Mouse (Mus musculus) lung, postnatal 0 days (tissue): ENCODE data around the gene Grm2. TPM values are rescaled to one million over a fixed set of nuclear protein-coding genes. Genes with fewer than 3 reads are reported as not detected.
"Not testable (repeated sequence)": the region's sequence is repeated elsewhere in the genome, so short reads cannot be mapped to it uniquely, and the experiment has no call there.

Source experiments
- ATAC-seq: fragments of 200-750 bp; cut with Nextera tagmentation; 2 replicates; pipeline ENCODE4 v1.8.0; 2017; ENCODE audit warnings: moderate library complexity
- DNase-seq: peaks from one replicate; pipeline ENCODE4 v3.0.0-alpha.2; 2016; ENCODE audit warnings: low spot score
- H3K27ac ChIP-seq: fragments of 300-500 bp; sonication (generic); 2 replicates; pipeline ENCODE4 v1.5.1; 2014; ENCODE audit warnings: antibody characterized with exemption, mild to moderate bottlenecking, low read length, mixed read lengths
- H3K27me3 ChIP-seq: fragments of 300-500 bp; sonication (generic); replicated peaks from 2 replicates; pipeline ENCODE4 v1.6.1; 2014; ENCODE audit warnings: low read length, mixed read lengths; ENCODE audit not compliant: insufficient read depth
- H3K36me3 ChIP-seq: fragments of 300-500 bp; sonication (generic); 2 replicates; pipeline ENCODE4 v1.6.1; 2014; ENCODE audit warnings: low read length, mixed read lengths; ENCODE audit not compliant: insufficient read depth
- H3K4me1 ChIP-seq: fragments of 300-500 bp; sonication (generic); 2 replicates; pipeline ENCODE4 v1.6.1; 2014; ENCODE audit warnings: antibody characterized with exemption, low read depth, low read length, mixed read lengths; ENCODE audit not compliant: insufficient read depth
- H3K4me2 ChIP-seq: fragments of 300-500 bp; sonication (generic); replicated peaks from 2 replicates; pipeline ENCODE4 v1.6.1; 2014; ENCODE audit warnings: low read depth, mild to moderate bottlenecking, low read length, moderate library complexity, mixed read lengths
- H3K4me3 ChIP-seq: fragments of 300-500 bp; sonication (generic); 2 replicates; pipeline ENCODE4 v1.5.1; 2014; ENCODE audit warnings: low read depth, low read length
- H3K9ac ChIP-seq: fragments of 300-500 bp; sonication (generic); replicated peaks from 2 replicates; pipeline ENCODE4 v1.6.1; 2014; ENCODE audit warnings: low read depth, mild to moderate bottlenecking
- H3K9me3 ChIP-seq: fragments of 300-500 bp; sonication (generic); 2 replicates; pipeline ENCODE4 v1.6.1; 2016; ENCODE audit warnings: low read length, mixed read lengths
- CTCF ChIP-seq: IDR thresholded peaks from 2 replicates; pipeline ENCODE4 v1.5.1; 2016; ENCODE audit warnings: antibody characterized with exemption, mild to moderate bottlenecking
- EP300 ChIP-seq: IDR thresholded peaks from 2 replicates; pipeline ENCODE4 v1.6.1; 2016; ENCODE audit warnings: antibody characterized with exemption, mild to moderate bottlenecking, control low read depth
- WGBS: fragments of 180-500 bp; shearing (Covaris S2); extraction: QIAGEN DNeasy Blood & Tissue Kit; methylation state at CpG from one replicate; pipeline ENCODE4 v1.1.7; 2014; 5-methylcytosine and 5-hydroxymethylcytosine counted together
- polyA plus RNA-seq: library from polyadenylated mRNA; unstranded; fragments of >200 nt; fragmentation: Nextera tagmentation; extraction: Ambion mirVana; gene quantifications from 2 replicates; pipeline ENCODE4 v1.2.1, GENCODE M21; 2015

The Grm2 gene
- polyA plus RNA-seq, 1 experiment from 2014 or later: not detected

DNA sequence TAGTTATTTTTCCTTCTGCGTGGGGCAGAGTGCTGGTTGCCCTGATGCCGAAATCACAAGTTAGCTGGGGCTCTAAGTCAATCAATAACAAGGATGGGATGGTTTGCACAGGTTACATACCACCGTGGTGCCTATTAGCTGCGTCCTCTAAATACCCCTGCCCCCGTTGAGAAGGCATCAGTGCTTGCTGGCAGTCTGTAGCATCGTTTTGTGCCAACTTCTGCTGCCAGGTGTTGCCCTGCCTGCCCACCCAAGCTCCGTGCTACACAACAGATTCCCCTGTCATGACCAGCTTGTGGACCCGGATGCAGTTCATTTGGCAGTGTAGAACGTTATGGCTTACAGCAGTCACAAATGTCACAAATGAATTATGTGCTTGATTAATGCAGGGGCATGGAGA, 39.6 kb downstream of the Grm2 start:
- H3K36me3 ChIP-seq: no peaks in the 10 kb centered on the region
- H3K4me1 ChIP-seq: no peaks in the 10 kb centered on the region
- TF ChIP-seq CTCF (no peak), EP300 (no peak)
- WGBS: 66% methylated on average over 9 of the region's 9 CpGs
- H3K27me3 ChIP-seq: no peaks in the 10 kb centered on the region
- H3K9ac ChIP-seq: no peak overlapping the region
- no peaks in the 10 kb centered on the region for H3K9me3 ChIP-seq
- H3K4me2 ChIP-seq: no peak overlapping the region
- no peak overlapping the region for H3K27ac ChIP-seq
- DNase-seq: no peak
- no peak overlapping the region for H3K4me3 ChIP-seq
- no peak for ATAC-seq

GRCm38 (mm10) chr9:106614616-106615015, 41.3 kb downstream of the Grm2 start:
- WGBS: 9% methylated on average over 3 of the region's 3 CpGs

GRCm38 (mm10) chr9:106613951-106614350, 41.9 kb downstream of the Grm2 start:
- no peaks in the 10 kb centered on the region for H3K9me3 ChIP-seq
- WGBS: 56% methylated on average over 2 of the region's 2 CpGs
- TF ChIP-seq EP300 (no peak), CTCF (no peak)
- ATAC-seq: no peak
- H3K4me1 ChIP-seq: no peaks in the 10 kb centered on the region
- H3K27me3 ChIP-seq: no peaks in the 10 kb centered on the region
- no peak overlapping the region for H3K4me2 ChIP-seq
- H3K36me3 ChIP-seq: no peaks in the 10 kb centered on the region
- no peak overlapping the region for H3K9ac ChIP-seq
- no peak overlapping the region for H3K4me3 ChIP-seq
- no peak for DNase-seq
- H3K27ac ChIP-seq: no peak overlapping the region

More at GRCm38 (mm10) chr9:106614616-106615015, 41.3 kb downstream of the Grm2 start:
- TF ChIP-seq CTCF (no peak), EP300 (no peak)
- Histone ChIP-seq H3K27ac (no peak overlapping the region), H3K4me1 (no peaks in the 10 kb centered on the region), H3K36me3 (no peaks in the 10 kb centered on the region), H3K9ac (no peak overlapping the region), H3K4me3 (no peak overlapping the region), H3K4me2 (no peak overlapping the region), H3K27me3 (no peaks in the 10 kb centered on the region), H3K9me3 (no peaks in the 10 kb centered on the region)
- no peak for ATAC-seq
- DNase-seq: peak; percentile 50

- ATAC-seq (no peak), DNase-seq (no peak)
- Histone ChIP-seq H3K27me3 (no peaks in the 10 kb centered on the region), H3K9me3 (no peaks in the 10 kb centered on the region), H3K9ac (no peak overlapping the region), H3K27ac (no peak overlapping the region), H3K4me3 (no peak overlapping the region), H3K4me2 (no peak overlapping the region), H3K36me3 (no peaks in the 10 kb centered on the region), H3K4me1 (no peaks in the 10 kb centered on the region)
- TF ChIP-seq CTCF (no peak), EP300 (no peak)
- 71% methylated on average over 4 of the region's 4 CpGs for WGBS
Observed at GRCm38 (mm10) chr9:106610727-106611126, 45.2 kb downstream of the Grm2 start.

- H3K27ac ChIP-seq: no peak overlapping the region
- WGBS: 26% methylated on average over 8 of the region's 8 CpGs
Observed at GRCm38 (mm10) chr9:106600546-106600945, 55.3 kb downstream of the Grm2 start.

GRCm38 (mm10) chr9:106598466-106598865, 57.4 kb downstream of the Grm2 start:
- no peak for ATAC-seq
- Histone ChIP-seq H3K27me3 (no peaks in the 10 kb centered on the region), H3K9me3 (no peaks in the 10 kb centered on the region), H3K27ac (no peak overlapping the region), H3K4me3 (no peak overlapping the region), H3K4me2 (no peak overlapping the region), H3K9ac (no peak overlapping the region), H3K4me1 (no peaks in the 10 kb centered on the region), H3K36me3 (no peaks in the 10 kb centered on the region)
- DNase-seq: no peak
- WGBS: 36% methylated on average over 7 of the region's 7 CpGs
- no peak for TF ChIP-seq EP300
- TF ChIP-seq CTCF: peak; percentile 18; the same call in 1 of the 2 replicates

More at GRCm38 (mm10) chr9:106600546-106600945, 55.3 kb downstream of the Grm2 start:
- no peaks in the 10 kb centered on the region for H3K4me1 ChIP-seq
- H3K4me2 ChIP-seq: no peak overlapping the region
- H3K36me3 ChIP-seq: no peaks in the 10 kb centered on the region
- TF ChIP-seq CTCF: peak; percentile 75
- no peak for TF ChIP-seq EP300
- no peak overlapping the region for H3K9ac ChIP-seq
- no peak for ATAC-seq
- no peaks in the 10 kb centered on the region for H3K9me3 ChIP-seq
- no peaks in the 10 kb centered on the region for H3K27me3 ChIP-seq
- no peak overlapping the region for H3K4me3 ChIP-seq
- DNase-seq: peak; percentile 58

DNA sequence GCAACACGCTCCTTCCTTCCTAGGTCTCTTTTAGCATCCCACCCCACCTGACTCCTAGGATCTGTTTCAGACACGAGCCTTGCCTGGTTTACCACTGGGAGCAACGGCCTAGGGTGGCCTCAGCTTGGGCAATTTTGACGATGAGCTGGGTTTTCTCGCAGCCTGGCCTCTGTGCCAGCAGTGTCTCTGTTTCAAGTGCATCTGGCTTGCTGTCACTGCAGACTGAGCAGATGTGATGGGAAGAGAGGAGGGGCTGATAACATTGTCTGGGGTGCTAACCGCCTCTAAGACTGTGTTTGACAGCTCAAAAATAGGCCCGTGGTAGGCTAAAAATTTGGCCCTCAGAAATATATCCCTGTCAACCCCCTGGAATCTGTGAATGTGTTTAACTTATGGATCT, 60.0 kb downstream of the Grm2 start:
- WGBS: 61% methylated on average over 7 of the region's 7 CpGs
- Histone ChIP-seq H3K4me3 (no peak overlapping the region), H3K9ac (no peak overlapping the region), H3K27me3 (no peaks in the 10 kb centered on the region), H3K4me1 (no peaks in the 10 kb centered on the region), H3K4me2 (no peak overlapping the region), H3K27ac (no peak overlapping the region), H3K36me3 (no peaks in the 10 kb centered on the region), H3K9me3 (no peaks in the 10 kb centered on the region)
- TF ChIP-seq CTCF (no peak), EP300 (no peak)
- DNase-seq: no peak
- no peak for ATAC-seq

- not testable (repeated sequence) for H3K27ac ChIP-seq, H3K9ac ChIP-seq, H3K9me3 ChIP-seq, H3K4me2 ChIP-seq, H3K4me3 ChIP-seq, H3K36me3 ChIP-seq, H3K4me1 ChIP-seq, H3K27me3 ChIP-seq, DNase-seq, ATAC-seq
- 3% methylated on average over 4 of the region's 4 CpGs for WGBS
Observed at GRCm38 (mm10) chr9:106595402-106595801, 60.5 kb downstream of the Grm2 start.
